Mouse (Mus musculus): ENCODE measurements around the gene Msln. TPM values are rescaled to one million over a fixed set of nuclear protein-coding genes. Genes with fewer than 3 reads are reported as not detected.

The Msln gene
- under 1 TPM in 2 of 4 experiments, not detected in 2; 0.13 TPM for total RNA-seq (2022)

GRCm38 (mm10) chr17:25754241-25754640 lies at the start of gene Msln:
Gene Msln, minus strand, starts transcription at chr17:25754378.
- no peak for DNase-seq (ENCODE audit: low spot score in 2 of 2)

GRCm38 (mm10) chr17:25802825-25803517 lies 48.8 kb upstream of the Msln start:
- DNase-seq (ENCODE audit: low spot score in 2 of 2): no peak

DNA sequence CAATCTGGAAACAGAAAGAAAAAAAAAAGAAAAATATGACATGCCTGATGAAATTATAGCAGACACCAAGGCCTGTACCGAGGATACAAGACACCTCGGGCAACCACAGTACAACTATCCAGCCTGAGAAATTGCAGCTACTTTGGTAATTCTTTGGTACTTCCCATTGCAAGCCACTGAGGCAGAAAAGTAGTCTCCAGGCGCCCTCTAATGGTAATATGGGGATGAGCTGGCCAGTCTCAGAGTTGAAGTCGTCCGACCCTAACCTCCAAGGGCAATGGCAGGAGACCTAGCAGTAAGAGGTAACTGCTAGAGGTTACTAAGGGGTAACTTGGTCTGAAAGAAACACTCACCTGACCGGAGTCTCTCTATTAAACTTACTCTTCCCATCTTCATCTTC lies 46.9 kb upstream of the Msln start:
- no peak for DNase-seq (ENCODE audit: low spot score in 2 of 2)

GRCm38 (mm10) chr17:25796951-25797369 lies 42.8 kb upstream of the Msln start, which contains the start of gene Metrn:
Gene Metrn, minus strand, starts transcription at chr17:25797136.
- DNase-seq (ENCODE audit: low spot score in 2 of 2): peak; percentile 78 to 80

DNA sequence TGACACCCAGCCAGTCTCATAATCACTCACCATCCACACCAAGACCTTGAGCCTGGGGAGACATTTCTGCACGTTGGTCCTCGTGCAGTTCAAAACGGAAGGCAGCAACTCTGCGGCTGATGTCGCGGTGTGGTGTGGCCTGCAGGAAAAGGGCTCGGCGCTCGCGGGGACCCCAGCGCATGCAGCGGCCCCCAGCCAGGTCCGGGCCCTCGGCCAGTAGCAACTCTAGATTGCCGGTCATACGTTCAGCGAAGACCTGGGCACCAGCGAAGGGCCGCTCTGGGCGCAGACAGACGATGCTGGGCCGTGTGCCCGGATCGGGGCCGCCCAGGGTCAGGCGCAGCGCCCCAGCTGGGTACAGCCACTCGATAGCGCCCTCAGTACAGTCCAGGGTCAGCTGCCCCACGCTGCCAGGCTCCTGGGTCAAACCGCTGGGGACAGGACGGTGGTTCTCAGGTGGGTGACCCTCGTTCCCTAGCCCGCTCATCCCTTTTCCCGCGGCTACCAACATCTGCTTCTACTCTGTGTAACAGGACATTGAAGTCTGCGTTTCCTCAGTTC lies 42.1 kb upstream of the Msln start:
- peak; percentile 57 to 69 for DNase-seq (ENCODE audit: low spot score in 2 of 2)

- no peak for DNase-seq (ENCODE audit: low spot score in 2 of 2)
These were observed 41.5 kb upstream of the Msln start, which contains the start of gene AC134908.4 for GRCm38 (mm10) chr17:25795609-25796092. Gene AC134908.4, minus strand, starts transcription at chr17:25795659.

DNA sequence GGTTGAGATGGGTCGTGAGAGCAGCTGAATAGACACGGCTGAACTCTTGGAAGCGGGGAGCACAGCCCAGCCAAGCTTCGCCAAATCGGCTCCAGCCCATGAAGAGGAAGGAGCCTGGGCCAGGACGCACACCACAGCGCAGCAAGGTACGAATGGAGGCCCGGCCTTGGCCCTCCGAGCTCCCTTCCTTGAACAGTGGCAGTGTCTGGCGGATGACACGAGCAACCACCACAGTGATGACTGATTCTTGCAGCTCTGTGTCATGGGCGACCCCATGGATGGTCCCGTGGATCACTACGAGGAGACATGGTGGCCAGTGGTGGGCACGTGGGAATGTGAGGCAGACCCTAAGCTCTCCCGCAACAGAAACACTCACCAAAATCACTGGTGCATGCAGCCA lies 40.8 kb upstream of the Msln start:
- no peak for DNase-seq (ENCODE audit: low spot score in 2 of 2)

DNA sequence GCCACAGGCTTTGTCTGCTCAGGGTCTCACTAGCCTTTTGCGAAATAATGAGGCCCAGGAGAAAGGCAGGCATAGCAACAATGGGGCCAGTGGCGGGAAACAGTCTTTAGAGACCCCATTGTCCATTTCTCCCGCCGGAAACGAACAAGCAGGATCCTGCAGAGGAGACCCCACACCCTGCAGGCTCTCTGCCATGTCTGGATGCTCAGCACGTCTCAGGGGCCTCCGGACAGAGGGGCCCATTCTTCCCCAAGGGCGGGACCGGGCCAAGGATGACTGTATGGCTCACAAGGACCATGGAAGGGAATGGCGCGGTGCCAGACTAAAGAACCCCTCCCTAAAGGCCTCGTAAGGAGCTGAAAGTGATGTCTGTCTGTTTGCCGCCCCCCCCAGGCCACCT lies 40.0 kb upstream of the Msln start:
- DNase-seq (ENCODE audit: low spot score in 2 of 2): no peak

GRCm38 (mm10) chr17:25792615-25793014 lies 38.4 kb upstream of the Msln start, which contains the start of gene Fam173a:
Gene Fam173a, minus strand, starts transcription at chr17:25792901.
- peak; percentile 37 to 65 for DNase-seq (ENCODE audit: low spot score in 2 of 2)

DNA sequence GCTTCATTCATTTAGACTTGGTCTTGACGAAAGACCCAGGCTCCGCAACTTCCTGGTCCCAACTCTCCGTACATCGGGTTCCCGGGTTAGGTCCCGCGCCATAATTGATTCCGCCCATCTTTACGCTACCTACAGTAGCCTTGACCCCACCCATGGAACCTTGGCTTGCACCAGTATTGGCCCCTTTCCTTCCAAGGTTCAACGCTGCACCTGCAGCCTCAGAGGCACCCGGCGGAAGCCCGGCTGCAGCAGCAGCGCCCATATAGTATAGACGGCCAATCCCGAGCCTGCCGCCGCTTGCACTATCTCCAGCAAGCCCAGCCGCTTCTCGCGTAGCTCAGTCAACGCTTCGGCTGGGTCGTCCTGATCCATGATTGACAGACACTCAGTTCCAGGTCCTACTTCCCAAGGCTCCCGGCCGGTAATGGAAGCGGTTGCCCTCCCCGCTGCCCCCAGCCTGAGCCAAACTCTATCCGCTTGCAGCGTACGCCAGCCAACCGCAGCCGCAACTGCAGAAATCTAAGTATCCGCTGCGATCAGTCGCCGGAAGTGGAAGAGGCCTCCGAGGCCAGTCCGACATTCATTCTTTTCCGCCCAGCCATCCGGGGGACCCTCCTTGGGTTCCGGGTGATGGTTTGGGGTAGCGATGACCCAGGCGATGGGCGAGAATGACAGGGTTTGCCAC lies 37.8 kb upstream of the Msln start:
- peak; percentile 73 to 76 for DNase-seq (ENCODE audit: low spot score in 2 of 2)

DNA sequence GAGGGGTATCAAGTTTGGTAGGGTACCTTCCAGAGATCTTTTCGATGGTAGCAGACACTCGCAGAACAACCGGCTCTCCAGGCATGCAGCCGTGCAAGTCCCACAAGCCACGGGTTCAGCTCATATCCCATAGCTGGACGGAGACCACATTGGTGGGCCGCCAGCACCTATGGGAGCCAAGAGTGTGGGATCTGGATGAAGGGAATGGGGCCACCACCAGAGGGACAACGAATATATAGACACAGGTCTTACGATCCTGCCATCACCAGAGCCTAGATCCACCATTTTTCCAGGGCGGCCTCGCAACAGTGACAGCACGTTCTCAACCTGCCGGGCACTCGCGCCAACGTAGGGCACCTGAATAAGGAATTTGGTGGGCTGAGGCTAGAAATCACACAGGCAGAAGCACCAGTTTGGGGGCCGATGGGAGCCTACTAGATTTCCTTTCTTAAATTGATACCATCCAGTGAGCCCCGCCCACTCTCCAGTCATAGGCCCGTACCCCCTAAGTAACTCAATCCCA lies 37.2 kb upstream of the Msln start:
- no peak for DNase-seq (ENCODE audit: low spot score in 2 of 2)

DNA sequence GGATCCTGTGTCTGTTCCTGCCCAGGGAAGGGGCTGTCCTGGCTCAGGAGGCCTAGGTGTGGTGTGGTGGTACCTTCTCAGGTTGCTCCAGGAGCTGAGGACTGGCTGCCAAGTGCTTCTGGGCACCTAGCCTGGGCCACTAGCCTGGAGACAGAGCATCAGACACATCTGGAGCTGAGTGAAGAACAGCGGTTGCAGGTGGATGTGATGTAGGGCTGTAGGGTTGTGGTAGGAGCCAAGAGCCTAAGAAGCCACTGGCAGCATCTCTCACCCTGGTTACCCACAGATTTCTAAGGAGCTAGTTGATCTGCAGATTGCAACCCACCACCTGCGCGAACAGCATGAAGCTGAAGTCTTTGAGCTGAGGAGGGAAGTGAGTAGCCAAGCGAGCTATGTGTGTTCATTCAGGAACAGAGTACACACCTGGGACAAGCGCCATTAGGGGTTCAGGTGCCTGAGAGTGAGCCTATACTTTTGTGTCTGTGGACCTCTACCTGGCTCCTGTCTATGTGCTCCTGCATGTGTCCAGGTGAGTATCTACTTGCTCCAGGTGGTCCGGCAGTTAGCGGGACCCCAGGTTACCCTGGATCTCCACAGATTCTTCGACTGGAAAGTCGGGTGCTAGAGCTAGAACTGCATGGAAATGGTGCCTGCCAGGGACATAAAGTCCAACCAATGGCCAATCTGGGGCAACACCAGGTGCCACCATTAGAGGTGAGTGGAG lies 32.8 kb upstream of the Msln start:
- DNase-seq (ENCODE audit: low spot score in 2 of 2): no peak

DNA sequence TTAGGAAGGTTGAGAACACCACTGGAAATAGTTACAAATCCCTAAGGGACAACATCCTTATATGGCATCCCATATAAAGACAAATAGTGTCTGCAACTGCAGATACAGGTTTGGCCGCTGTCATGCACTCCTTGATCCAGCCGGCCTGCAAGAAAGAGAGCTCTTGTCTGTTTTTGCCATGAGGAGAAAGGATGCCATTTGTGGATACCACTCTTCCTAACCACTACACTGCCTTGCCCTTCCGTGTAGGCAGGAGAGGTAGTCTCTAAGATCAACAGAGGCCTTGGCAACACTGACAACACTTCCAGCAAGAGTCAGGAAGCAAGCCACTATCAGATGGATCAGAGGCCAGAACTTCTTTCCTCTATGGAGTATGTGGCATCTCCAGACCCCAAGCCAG lies 32.1 kb upstream of the Msln start, which contains the start of gene Ccdc78:
Gene Ccdc78, plus strand, starts transcription at position 301 of the 400 bp plus-strand sequence.
- no peak for DNase-seq (ENCODE audit: low spot score in 2 of 2)

DNA sequence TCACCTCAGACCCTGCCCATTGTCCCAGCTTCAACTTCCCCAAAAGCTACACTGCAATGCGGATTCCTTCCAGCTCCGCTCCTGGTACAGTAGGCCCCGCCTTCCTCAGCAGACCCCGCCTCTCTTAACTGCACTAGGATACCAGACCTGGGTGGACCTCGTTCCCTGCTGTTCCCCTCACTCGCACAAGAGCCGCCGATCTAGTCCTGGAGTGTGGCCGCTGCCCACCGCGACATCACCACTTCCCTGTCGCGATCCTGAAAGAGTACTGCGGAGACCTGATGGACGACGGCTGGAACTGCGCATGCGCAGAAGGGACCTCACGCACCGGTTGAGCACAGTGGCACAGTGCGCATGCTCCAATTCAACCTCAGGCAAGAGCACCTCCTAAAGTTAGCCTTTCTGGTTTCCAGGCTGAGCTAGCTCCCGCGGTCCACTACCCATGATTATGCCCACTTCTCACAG lies 31.1 kb upstream of the Msln start, which contains the start of gene Haghl:
Gene Haghl, minus strand, starts transcription at position 393 of the 465 bp plus-strand sequence.
- DNase-seq (ENCODE audit: low spot score in 2 of 2): peak; percentile 90 to 95

- DNase-seq (ENCODE audit: low spot score in 2 of 2): no peak
These were observed 29.8 kb upstream of the Msln start for GRCm38 (mm10) chr17:25783861-25784574.

DNA sequence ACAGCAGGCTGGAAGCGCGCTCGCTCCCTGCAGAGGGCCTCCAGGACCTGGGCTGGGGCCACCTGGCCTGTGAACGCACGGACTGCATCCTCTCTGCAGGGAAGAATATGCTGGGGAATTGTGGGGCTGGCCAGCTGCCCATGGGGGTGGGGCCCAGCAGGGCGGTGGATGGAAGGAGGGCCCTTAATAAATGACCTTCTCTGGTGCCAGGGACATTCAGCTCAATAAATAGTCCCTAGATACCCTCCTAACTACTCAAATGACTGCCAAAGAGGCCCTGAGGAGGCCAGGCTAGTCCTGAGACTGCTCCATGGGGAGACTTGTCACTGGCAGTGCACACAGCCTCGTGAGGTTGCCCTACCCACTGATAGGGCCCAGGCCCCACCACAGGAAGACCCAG lies 28.9 kb upstream of the Msln start:
- DNase-seq (ENCODE audit: low spot score in 2 of 2): no peak

GRCm38 (mm10) chr17:25781339-25781738 lies 27.2 kb upstream of the Msln start:
- DNase-seq (ENCODE audit: low spot score in 2 of 2): no peak

DNA sequence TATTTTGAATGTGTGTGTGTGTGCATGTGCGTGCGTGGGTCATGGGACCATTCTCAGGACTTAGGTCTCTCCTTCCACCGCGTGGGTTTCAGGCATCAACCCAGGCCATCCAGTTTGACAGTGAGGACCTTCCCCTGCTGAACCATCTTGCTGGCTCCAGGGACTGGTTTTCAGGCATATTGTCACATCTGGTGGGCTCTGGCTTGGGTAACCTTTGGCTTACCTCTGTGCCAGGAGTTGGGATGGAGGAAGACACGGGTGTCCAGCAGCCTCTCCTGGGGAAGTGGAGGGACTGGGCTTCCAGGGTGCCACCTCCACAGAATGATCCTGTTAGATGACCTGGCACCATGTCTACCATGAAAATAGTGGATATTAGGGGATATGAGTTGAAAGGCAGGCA lies 23.8 kb upstream of the Msln start:
- no peak for DNase-seq (ENCODE audit: low spot score in 2 of 2)

- no peak for DNase-seq (ENCODE audit: low spot score in 2 of 2)
These were observed 21.3 kb upstream of the Msln start for GRCm38 (mm10) chr17:25775318-25776062.
